Mouse (Mus musculus): ENCODE data around the gene Ube2d3.
A peak's percentile ranks its signal among the peaks of the same experiment; 100 is the strongest.

Ube2d3 gene

DNA sequence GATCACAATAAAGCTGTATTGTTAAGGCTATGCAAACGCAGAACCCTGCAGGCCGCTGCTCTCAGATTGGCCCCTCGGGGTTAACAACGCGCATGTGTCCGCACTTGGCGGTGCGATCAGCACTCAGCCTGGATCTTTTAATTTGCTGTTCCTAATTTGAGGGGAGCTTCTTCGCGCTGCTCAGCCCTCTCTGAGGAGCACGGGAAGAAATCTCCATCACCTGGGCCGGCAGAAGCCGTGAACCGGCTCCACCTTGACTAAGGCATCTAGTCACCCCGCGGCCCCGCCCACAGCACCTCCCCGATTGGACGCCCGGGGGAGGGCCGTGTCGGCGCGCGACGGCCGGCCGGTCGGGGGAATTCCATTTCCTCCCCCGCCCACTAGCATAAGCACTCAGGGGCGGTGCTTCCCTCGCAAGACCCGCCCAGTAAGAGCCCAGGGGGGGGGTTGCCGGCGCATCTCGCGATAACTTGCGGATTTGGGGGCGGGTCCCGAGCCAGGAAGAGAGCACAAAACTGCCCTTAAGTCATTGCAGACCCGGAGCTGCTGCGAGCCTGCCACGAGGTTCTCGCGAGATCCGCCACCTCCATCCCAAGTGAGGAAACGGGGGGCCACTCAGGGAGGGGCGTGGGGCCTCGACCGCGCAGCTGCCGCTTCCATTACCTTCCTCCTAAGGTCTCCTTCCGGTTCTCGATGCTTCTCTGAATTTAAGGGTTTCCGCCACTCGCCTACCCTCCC is at the start of gene Ube2d3:
Gene Ube2d3, plus strand, starts transcription at position 392 of the 738 bp plus-strand sequence.
- DNase-seq (ENCODE audit: low read depth, low spot score), result peak; percentile 98

DNA sequence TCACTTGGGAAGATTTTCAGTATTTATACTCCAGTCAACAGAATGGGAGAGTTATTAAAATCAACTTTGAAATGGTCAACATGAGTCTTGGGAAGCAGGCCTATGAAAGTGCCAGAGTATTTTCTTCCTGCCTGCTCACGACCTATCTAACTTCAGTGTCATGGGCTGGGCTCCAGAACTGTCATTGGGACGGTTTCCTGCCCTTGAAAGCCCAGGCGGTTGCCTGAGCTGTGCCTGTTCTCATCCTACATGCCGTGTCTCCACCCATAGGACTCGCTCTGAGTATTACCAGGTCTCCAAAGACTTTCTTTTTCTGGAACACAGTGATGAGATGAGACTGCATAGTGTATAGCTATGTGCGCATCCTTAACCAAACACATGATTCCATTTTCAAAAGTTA is 44.8 kb upstream of the Ube2d3 start:
- no peak for DNase-seq (ENCODE audit: low read depth, low spot score)

DNA sequence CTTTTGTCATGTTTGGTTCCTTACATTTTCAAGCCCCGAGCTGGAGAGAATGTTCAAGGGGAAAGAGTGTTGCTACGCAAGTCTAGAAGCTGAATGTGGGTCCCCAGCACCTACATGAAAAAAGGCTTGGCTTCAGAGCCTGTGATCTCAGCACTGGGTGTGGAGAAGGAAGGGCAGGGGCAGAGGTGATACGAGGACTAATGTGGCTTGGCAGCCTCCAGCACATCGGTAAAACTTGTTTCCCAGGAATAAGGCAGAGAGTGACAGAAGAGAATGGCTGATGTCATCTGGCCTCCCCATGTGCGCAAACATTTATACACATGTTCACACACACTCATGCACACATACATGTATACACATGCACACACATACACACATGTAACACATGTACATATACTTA is 42.9 kb upstream of the Ube2d3 start:
- no peak for DNase-seq (ENCODE audit: low read depth, low spot score)

DNA sequence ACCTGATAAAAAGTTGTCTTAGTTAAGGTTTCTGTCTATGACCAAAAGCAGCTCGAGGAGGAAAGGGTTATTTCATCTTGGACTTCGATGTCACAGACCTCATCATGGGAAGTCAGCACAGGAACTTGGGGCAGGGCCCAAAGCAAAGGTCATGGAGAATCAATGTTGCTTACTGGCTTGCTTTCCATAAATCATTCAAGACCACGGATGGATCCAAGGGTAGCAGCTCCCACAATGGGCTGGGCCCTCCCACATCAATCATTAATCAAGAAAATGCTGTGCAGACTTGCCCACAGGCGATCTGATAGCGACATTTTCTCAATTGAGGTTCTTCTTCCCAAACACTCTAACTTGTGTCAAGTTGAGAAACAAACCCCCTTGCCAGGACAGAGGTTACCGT is 41.9 kb upstream of the Ube2d3 start:
- DNase-seq (ENCODE audit: low read depth, low spot score), result no peak

DNA sequence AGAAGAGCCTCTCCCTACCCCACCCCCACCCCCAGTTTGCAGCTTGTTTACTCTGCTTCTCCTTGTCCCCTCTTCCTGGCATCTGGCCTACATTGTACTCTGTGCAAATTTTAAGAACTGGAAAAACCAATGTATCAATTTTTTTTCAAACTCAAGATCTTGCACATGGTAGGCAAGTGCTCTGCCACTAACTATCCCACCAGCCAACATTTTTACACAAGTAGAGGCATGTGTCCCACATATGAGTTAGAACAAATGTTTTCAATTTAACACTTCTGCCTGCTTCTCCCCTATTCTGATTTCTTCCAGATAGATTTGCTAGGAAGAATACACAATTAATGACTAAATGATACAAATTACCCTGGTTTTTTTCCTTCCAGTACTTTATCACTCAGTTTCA is 40.8 kb upstream of the Ube2d3 start:
- DNase-seq (ENCODE audit: low read depth, low spot score), result no peak

DNA sequence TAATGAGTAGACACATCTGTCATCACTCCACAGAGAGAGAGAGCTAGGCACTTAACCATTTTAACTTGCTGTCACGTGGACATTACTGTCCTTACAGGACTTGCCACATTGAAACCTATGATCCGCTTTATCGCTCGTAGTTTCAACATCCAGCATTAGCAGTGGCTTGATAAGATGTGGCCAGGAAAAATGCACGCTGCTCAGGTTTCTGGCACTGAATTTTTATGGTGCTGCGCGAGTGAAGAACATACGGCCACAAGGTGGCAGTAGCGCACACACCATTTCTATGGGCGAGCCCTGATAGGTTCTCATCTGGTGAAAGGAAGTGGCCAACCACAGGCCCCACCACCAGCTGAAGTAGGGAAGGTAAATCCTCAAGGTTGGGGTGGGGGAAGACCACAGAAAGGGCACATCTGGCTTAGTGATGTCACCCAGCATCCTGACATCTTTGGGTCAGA is 35.7 kb upstream of the Ube2d3 start:
- DNase-seq (ENCODE audit: low read depth, low spot score), result peak; percentile 74

DNA sequence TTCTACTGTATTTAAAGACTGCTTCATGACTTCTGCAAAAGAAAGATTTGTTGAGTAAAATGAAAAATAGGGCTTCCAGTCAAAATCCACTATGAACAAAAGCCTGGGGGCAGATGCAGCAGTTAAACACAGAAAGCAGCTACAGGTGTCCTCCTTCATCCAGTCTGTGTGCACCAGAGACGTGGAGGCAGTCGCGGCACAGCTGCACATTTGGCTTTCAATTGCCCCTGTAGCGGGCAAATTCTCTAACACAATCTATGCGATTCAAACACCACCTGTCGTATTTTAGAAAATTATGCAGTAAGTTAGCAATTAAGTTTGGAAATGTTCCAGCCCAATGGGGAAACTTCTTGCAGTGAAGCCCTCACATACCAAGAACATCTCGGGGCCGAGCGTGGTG is 34.7 kb upstream of the Ube2d3 start:
- DNase-seq (ENCODE audit: low read depth, low spot score), result no peak

DNA sequence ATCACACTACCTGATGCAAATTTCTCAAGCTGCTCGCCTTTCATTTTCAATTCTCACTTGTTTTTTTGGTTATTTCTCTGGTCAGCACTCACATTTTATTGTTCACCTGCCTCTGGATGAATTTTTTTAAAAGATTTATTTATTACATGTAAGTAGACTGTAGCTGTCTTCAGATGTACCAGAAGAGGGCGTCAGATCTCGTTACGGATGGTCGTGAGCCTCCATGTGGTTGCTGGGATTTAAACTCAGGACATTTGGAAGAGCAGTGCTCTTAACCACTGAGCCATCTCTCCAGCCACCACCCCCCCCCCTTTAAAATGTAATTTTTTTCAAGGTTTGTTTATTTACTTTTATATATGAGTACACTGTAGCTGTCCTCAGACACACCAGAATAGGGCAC is 34.1 kb upstream of the Ube2d3 start:
- no peak for DNase-seq (ENCODE audit: low read depth, low spot score)

DNA sequence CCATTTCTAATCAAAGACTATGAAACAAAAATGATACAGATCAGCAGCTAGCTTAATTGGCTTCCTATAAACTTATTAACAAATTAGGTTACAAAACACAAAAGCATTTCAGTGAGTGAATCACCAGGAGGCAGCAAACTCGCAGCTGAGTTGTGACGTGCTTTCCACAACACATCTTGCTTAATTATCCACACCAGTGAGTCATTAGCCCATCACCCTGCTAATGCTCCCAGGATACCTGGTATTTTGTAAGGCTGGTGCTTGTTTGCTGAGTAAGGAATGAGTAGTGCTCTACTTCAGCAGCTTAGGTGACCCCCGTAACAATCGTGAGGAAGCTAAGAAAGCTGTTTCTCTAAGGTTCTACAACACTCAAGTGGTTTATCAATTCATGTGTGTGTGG is 33.4 kb upstream of the Ube2d3 start:
- no peak for DNase-seq (ENCODE audit: low read depth, low spot score)

DNA sequence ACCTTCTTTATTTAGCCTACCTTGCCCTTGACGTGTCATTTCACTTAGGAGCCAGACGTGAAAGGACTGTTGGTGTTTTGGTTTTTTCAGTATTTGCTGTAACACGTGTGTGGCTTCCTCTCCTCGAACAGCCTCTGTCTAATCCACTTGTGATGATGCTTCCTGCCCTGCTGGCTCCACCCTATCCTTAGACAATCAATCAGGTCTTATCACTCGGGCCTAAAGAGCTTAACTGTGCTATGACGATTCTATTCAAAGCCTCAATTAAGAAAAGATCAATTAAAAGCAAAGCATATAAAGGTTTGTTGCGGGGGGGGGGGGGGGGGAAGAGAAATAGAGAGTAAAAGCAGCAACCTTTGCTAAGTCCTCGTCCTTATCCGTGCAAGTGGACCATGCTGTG is 30.6 kb upstream of the Ube2d3 start:
- no peak for DNase-seq (ENCODE audit: low read depth, low spot score)

DNA sequence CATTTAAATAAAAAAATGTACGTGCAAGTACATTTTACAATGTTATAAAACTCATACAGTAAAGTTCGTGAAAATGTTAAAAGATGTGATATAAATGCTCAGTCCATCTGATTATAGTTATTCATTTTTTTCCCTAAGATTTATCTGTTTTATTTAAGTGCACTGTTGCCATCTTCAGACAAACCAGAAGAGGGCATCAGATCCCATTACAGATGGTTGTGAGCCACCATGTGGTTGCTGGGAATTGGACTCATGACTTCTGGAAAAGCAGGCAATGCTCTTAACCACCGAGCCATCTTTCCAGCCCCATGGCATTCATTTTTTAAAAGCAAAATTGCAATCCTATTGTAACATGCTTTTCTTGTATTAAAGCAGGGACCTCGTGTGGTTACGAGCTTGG is 28.7 kb upstream of the Ube2d3 start:
- no peak for DNase-seq (ENCODE audit: low read depth, low spot score)

DNA sequence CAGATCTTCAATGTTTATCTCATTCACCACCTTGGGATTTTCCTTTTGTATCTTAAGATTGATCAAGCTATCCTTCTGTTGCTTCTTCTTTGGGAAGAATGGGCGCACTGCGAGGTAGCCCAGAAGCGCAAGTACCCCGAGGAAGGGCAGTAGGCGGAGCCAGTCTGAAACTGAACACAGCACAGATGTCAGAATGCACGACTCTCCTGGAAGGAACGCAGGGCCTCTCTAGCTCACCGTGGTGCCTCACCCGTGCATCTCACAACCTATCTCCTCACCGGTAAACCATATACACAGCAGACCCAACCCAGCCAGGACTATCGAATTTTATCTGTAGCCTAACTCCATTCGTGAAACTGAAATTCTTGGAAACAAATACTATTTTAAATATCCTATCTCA is 26.9 kb upstream of the Ube2d3 start:
- no peak for DNase-seq (ENCODE audit: low read depth, low spot score)

DNA sequence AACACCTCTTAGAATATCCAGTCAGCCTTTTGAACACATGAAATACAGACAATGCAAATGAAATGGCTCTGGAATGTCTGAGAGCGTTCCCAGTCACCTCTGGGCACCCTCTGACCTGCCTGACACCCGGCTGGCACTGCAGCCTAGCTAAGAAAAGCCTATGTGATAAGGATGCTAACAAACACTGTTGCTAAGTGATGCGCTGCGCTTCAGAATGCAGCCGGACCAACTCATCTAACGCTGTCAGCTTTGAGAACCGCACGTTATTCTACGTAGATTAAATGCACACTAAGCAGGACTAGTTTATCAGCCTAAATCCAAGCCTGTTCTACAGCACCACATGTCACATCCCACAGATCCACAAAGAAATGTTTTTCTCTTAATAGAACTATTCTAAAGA is 26.1 kb upstream of the Ube2d3 start:
- no peak for DNase-seq (ENCODE audit: low read depth, low spot score)

DNA sequence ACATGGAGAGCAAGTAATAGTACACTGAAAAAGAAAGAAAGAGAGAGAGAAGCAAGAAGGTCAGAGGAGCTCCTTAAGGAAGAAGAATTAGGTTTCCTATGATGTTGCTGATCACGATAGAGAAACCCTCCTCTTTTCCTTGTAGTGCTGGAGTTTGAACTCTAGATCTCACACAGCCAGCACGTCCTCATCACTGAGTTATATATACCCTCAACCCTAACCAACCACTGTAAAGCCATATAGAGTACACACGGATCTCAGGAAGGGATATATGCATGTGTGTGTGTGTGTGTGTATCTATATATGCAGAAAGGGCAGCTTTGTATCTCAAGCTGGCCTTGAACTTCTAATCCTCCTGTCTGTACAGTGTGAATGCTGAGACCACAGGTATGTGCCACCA is 20.7 kb upstream of the Ube2d3 start:
- DNase-seq (ENCODE audit: low read depth, low spot score), result no peak

DNA sequence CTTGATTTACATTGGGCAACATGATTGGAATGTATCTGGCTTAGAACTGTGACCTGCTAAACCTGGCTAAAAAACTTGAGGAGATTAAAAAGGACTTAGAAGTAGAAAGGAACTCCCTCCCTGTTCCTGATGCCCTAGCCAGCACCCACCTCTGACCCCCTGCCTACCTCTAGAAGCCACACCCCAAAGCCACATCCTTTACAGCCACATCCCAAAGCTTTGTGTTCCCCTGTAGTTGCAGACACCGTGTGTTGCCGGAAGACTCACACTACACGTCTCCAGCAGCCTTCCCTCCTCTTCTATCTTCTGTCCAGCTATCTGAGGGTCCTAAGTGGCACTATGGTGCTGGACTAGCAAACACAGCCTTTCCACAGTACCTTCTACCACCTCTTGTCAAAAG is 20.1 kb upstream of the Ube2d3 start:
- no peak for DNase-seq (ENCODE audit: low read depth, low spot score)

DNA sequence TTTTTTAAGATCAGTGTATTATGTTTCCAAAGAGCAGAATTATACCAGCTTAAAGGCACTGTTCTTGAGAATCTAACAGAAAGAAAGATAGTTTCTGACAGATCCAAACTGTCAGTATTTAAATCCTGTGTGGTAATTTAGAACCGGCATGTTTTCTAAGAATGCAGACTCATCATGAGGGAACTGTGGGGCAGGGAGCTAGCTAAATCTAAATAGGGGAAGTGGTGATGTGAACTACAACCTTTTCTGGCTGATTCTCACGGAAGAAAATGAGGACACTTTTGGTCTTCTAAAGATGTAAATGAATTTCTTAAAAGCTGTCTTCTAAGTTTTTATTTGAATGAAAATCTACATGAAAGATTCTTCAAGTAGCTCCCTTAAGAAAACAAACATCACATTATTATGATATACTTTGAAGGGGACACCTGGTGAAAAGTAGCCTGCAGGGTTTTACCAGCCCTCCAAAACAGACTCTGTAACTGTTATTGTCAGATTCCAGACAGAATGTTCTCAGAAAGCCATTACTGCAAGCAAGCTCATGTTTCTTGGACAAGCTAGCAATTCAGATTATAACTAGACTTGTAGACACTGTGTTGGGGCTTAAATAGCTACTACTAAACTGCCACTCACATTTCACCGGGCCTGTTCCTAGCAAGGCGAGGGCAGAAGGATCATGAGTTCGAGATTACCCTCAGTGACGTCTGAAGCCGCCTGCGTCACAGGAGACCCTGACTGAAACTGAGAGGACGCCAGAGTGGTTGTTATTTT is 17.2 kb upstream of the Ube2d3 start:
- no peak for DNase-seq (ENCODE audit: low read depth, low spot score)

DNA sequence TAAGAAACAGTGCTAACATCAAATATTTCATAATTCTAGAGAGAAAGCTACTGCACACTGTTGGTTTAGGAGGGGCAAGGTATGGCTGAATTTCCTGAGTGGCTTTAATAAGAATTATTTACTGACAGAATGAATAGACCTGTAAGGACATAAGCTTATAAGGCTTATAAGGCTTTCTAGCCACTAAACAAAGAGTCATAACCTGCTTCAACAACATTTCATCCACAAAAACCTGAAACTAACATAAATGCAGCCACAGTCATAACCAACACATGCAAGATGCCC is 16.7 kb upstream of the Ube2d3 start:
- no peak for DNase-seq (ENCODE audit: low read depth, low spot score)

DNA sequence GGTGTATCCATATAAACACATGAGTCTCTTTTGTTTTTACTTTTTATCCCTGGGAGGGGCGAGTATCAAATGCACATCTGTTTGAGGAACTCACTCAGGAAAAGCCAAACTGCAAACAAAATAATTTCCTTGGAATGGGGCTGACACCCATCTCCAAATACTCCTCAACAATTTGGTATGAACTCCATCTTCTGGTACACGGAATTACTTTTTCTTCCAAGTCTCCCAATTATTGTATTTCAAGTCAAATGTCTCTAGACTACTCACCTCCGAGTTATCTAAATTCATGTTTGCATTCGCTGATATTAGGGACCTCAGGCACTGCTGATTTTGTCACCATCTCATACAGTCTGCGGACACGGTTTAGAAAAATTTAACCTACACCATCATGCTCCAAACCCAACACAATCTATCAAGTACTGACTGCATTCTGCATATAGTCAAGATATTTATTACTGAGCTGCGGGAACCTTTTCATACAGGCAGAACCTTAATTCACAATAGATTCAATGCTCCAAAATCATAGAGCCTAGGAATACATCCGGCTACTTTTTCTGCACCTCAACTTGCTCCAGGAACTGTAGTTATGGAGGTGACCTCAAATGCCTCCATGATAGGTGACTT is 15.6 kb upstream of the Ube2d3 start:
- no peak for DNase-seq (ENCODE audit: low read depth, low spot score)

DNA sequence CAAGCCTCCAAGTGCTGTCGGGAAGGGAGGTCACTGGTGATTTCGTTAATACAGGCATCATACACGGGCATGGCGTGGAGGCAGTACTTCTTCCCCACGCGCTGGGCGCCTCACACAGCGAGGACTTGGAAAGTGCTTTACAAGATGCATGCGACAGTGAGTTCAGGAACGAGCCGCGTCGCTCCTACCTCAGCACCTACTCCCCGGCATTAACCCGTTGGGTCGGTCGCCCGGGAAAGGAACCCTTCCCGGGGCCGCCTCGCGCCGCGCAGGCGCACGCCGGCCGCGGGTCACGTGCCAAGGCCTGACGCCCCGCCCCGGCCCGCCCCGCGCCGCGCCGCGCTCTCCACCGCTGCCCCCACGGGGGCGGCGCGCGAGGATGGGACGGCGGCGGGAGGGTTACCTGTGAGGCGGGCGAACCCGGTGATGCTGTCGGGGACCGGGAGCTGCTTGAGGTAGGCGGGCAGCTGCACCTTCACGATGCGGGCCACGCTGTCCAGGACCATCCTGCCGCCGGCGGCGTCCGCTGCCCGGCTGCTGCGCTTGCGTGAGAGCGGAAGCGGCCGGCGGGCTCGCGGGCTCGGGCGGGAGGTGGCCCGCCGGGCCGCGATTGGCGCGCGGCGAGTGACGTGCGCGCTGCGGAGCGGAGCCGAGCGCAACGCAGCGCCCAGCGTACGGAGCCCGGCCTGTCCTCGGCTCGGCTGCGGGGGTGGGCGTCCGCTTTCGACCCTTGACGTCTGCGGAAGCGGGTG is 14.9 kb upstream of the Ube2d3 start:
- DNase-seq (ENCODE audit: low read depth, low spot score), result peak; percentile 79

DNA sequence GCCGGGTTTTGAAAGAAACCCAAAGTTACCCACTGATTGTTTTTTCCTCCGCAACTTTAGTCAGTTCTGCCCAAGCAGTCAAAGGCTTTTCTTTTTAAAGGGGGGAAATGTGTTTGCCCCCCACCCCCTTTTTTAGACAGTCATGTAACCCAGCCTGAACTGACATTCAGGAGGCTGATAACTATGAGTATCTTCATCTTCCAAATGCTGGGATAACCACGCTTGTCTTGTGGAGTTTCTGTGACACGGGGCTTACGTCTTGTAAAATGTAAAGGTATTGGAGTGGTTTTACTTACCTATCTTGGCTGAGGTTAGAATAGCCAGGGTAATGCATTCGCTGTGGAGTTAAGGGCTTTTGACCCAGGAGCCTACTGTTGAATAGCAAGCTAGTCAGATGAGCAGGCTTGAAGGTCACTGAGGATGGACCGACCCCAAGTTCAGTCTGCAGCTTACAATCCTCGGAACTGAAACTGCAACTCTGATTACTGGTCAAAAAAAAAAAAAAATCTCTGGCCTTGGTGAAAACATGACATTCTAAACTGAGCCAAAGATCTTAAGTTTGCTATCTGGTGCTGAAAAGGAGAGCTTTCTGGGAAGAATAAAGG is 14.2 kb upstream of the Ube2d3 start, which contains the start of gene Cisd2:
Gene Cisd2, minus strand, starts transcription at position 318 of the 605 bp plus-strand sequence.
- DNase-seq (ENCODE audit: low read depth, low spot score), result no peak

DNA sequence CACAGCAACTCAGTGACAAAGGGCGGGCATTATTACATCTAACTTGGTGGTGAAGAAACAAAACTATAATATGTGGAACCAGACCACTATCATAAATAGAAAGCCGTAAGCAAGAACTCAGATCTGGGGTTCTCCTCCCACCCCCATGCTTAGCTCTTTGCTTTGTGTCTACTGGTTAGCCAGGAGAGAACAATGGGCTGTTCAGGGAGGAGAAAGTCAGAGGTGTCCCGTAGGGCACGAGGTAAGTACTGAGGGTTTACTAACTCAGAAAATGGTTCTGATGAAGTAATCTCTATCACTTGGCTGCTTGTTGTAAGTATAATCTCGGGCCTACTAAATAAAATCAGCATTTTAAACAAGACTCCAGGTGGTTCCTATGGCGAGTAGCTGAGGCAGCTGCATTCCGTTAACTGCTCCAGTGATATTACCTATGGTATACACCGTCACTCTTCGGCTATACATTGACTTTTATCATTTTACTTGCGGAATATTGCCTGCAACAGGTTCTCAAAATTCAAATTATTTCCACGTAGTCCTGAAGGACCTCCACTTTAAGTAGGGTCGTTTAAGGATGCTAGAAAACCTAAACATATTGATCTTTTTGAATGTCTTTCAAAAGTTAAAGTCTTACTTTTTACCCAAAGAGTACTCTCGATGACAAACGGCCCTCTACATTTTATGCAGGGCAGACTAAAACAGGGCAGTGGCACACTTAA is 890 bp upstream of the Ube2d3 start:
- no peak for DNase-seq (ENCODE audit: low read depth, low spot score)
